Mouse (Mus musculus) CH12.LX (cell line): Measurements from ENCODE around the gene Ntn3. TPM values are rescaled to one million over a fixed set of nuclear protein-coding genes. Genes with fewer than 3 reads are reported as not detected.

Experiments
- DNase-seq: peaks from one replicate; pipeline ENCODE4 v3.0.0-alpha.2; 2013; ENCODE audit errors: extremely low read depth
- H3K27ac ChIP-seq: 2 replicates; pipeline ENCODE4 v1.5.1; 2012; ENCODE audit warnings: low read depth, mild to moderate bottlenecking, control low read depth, moderate library complexity; ENCODE audit not compliant: insufficient read depth
- H3K27me3 ChIP-seq: replicated peaks from 2 replicates; pipeline ENCODE3; 2012; ENCODE audit warnings: inconsistent platforms
- H3K36me3 ChIP-seq, 2 experiments: replicated peaks in 1 of 2; 2 replicates each; pipeline versions ENCODE3 to v1.6.1; 2012; ENCODE audit warnings: inconsistent platforms in 1 of 2, low read length in 1 of 2, mild to moderate bottlenecking in 1 of 2, mixed read lengths in 1 of 2, moderate library complexity in 1 of 2; ENCODE audit not compliant: control insufficient read depth in 1 of 2, insufficient read depth in 1 of 2
- H3K4me1 ChIP-seq, 2 experiments: 2 replicates each; pipeline ENCODE4 v1.6.1; 2012; ENCODE audit warnings: inconsistent platforms in 1 of 2, moderate library complexity in 1 of 2; ENCODE audit not compliant: insufficient read depth in 2 of 2, control insufficient read depth in 1 of 2
- H3K4me2 ChIP-seq: 2 replicates; pipeline ENCODE4 v1.6.1; 2012; ENCODE audit warnings: low read depth, mild to moderate bottlenecking, control low read depth; ENCODE audit not compliant: poor library complexity, insufficient read depth, severe bottlenecking
- H3K4me3 ChIP-seq, 3 experiments: fragments of 150-350 bp in 1 of 3; sonication (generic) in 1 of 3; replicated peaks in 1 of 3; 2 replicates each; pipeline versions ENCODE3 to v1.5.1; 2011 to 2012; ENCODE audit warnings: low read depth in 2 of 3, low read length in 2 of 3, mild to moderate bottlenecking in 2 of 3, moderate library complexity in 2 of 3, control low read depth in 1 of 3, improper control_type of control experiment in 1 of 3, inconsistent platforms in 1 of 3, mixed read lengths in 1 of 3; ENCODE audit not compliant: poor library complexity in 1 of 3
- H3K79me2 ChIP-seq: replicated peaks from 2 replicates; pipeline ENCODE4 v1.6.1; 2012; ENCODE audit warnings: mild to moderate bottlenecking, moderate library complexity; ENCODE audit not compliant: control insufficient read depth, poor library complexity, insufficient read depth, severe bottlenecking; ENCODE audit errors: extremely low read depth
- H3K9ac ChIP-seq: 2 replicates; pipeline ENCODE4 v1.6.1; 2012; ENCODE audit warnings: low read depth, mild to moderate bottlenecking, control low read depth, moderate library complexity; ENCODE audit not compliant: insufficient read depth
- H3K9me3 ChIP-seq: replicated peaks from 2 replicates; pipeline ENCODE3; 2012; ENCODE audit warnings: low read length, inconsistent platforms, mixed read lengths
- CHD1 ChIP-seq: IDR thresholded peaks from 2 replicates; pipeline ENCODE4 v1.6.1; 2012; ENCODE audit warnings: low read depth, low read length, improper control_type of control experiment, inconsistent platforms
- ELF1 ChIP-seq: IDR thresholded peaks from 2 replicates; pipeline ENCODE4 v1.6.1; 2014; ENCODE audit warnings: low read depth, mild to moderate bottlenecking, inconsistent platforms, low read length, improper control_type of control experiment
- EP300 ChIP-seq: IDR thresholded peaks from 2 replicates; pipeline ENCODE4 v1.6.1; 2011; ENCODE audit warnings: low read length, improper control_type of control experiment
- ETS1 ChIP-seq: conservative IDR thresholded peaks from 2 replicates; pipeline ENCODE4 v1.6.1; 2012; ENCODE audit warnings: low read depth, mild to moderate bottlenecking, inconsistent platforms, low read length, improper control_type of control experiment, moderate library complexity
- GABPA ChIP-seq: IDR thresholded peaks from 2 replicates; pipeline ENCODE4 v1.6.1; 2012; ENCODE audit warnings: low read depth, low read length, improper control_type of control experiment, inconsistent platforms; ENCODE audit not compliant: insufficient replicate concordance
- HCFC1 ChIP-seq: IDR thresholded peaks from 2 replicates; pipeline ENCODE4 v1.6.1; 2012; ENCODE audit warnings: low read depth, mild to moderate bottlenecking, inconsistent platforms, low read length, improper control_type of control experiment
- JUN ChIP-seq: IDR thresholded peaks from 2 replicates; pipeline ENCODE4 v1.6.1; 2011; ENCODE audit warnings: low read depth, mild to moderate bottlenecking, low read length, improper control_type of control experiment, moderate library complexity; ENCODE audit not compliant: insufficient read depth
- JUND ChIP-seq: conservative IDR thresholded peaks from 2 replicates; pipeline ENCODE4 v1.6.1; 2011; ENCODE audit warnings: low read depth, low read length, improper control_type of control experiment
- MAZ ChIP-seq: IDR thresholded peaks from 2 replicates; pipeline ENCODE4 v1.6.1; 2012; ENCODE audit warnings: low read depth, mild to moderate bottlenecking, inconsistent platforms, low read length, improper control_type of control experiment, moderate library complexity
- MXI1 ChIP-seq: IDR thresholded peaks from 2 replicates; pipeline ENCODE4 v1.6.1; 2011; ENCODE audit warnings: mild to moderate bottlenecking, low read depth, low read length, improper control_type of control experiment
- NELFE ChIP-seq: IDR thresholded peaks from 2 replicates; pipeline ENCODE4 v1.6.1; 2011; ENCODE audit warnings: low read depth, low read length, improper control_type of control experiment
- RAD21 ChIP-seq: IDR thresholded peaks from 2 replicates; pipeline ENCODE4 v1.6.1; 2011; ENCODE audit warnings: low read depth, mild to moderate bottlenecking, low read length, improper control_type of control experiment, moderate library complexity
- SMC3 ChIP-seq: IDR thresholded peaks from 2 replicates; pipeline ENCODE4 v1.6.1; 2011; ENCODE audit warnings: low read depth, low read length, improper control_type of control experiment
- TBP ChIP-seq: conservative IDR thresholded peaks from 2 replicates; pipeline ENCODE4 v1.6.1; 2011; ENCODE audit warnings: low read depth, low read length, improper control_type of control experiment
- TCF12 ChIP-seq: IDR thresholded peaks from 2 replicates; pipeline ENCODE4 v1.6.1; 2014; ENCODE audit warnings: low read depth, mild to moderate bottlenecking, inconsistent platforms, low read length, improper control_type of control experiment
- USF2 ChIP-seq: conservative IDR thresholded peaks from 2 replicates; pipeline ENCODE4 v1.6.1; 2011; ENCODE audit warnings: low read depth, low read length, improper control_type of control experiment
- ZC3H11A ChIP-seq: IDR thresholded peaks from 2 replicates; pipeline ENCODE4 v1.6.1; 2012; ENCODE audit warnings: low read depth, mild to moderate bottlenecking, inconsistent platforms, low read length, improper control_type of control experiment
- ZKSCAN1 ChIP-seq: IDR thresholded peaks from 2 replicates; pipeline ENCODE4 v1.6.1; 2012; ENCODE audit warnings: low read depth, inconsistent platforms, low read length, improper control_type of control experiment, borderline replicate concordance
- ZMIZ1 ChIP-seq: IDR thresholded peaks from 2 replicates; pipeline ENCODE4 v1.6.1; 2012; ENCODE audit warnings: low read depth, mild to moderate bottlenecking, inconsistent platforms, low read length, improper control_type of control experiment
- ZNF384 ChIP-seq: IDR thresholded peaks from 2 replicates; pipeline ENCODE4 v1.6.1; 2012; ENCODE audit warnings: low read depth, low read length, improper control_type of control experiment, inconsistent platforms
- dilution Hi-C: fragments of 300-500 bp; cut with MboI; formaldehyde crosslinking; loops from 2 replicates; pipeline ENCODE4 v1.14.3; 2020; ENCODE audit warnings: low sequenced_read_pairs; ENCODE audit not compliant: extremely low pct_unique_long_range_greater_than_20kb, extremely low pct_ligation_motif_present
- in situ Hi-C: fragments of 300-500 bp; cut with MboI; formaldehyde crosslinking; loops from 3 replicates; pipeline ENCODE4 v1.14.3; 2019; ENCODE audit warnings: low sequenced_read_pairs, low pct_ligation_motif_present, low pct_unique_long_range_greater_than_20kb, mixed read lengths
- polyA plus RNA-seq: library from polyadenylated mRNA; unstranded; fragments of >175 nt; gene quantifications from 2 replicates; pipeline ENCODE4 v1.2.1, GENCODE M21; 2012; ENCODE audit warnings: low read depth; ENCODE audit not compliant: insufficient read length
- total RNA-seq, 2 experiments: library from RNA; depleted of rRNA; stranded (reverse); fragments of 300-350 nt in 1 of 2; fragments of >200 nt in 1 of 2; gene quantifications; 2 replicates each; pipeline ENCODE4 v1.2.3; 2012 to 2014

The Ntn3 gene
- total and polyA plus RNA-seq, 3 experiments = 0.08 to 0.10 TPM; not detected in 1

DNA sequence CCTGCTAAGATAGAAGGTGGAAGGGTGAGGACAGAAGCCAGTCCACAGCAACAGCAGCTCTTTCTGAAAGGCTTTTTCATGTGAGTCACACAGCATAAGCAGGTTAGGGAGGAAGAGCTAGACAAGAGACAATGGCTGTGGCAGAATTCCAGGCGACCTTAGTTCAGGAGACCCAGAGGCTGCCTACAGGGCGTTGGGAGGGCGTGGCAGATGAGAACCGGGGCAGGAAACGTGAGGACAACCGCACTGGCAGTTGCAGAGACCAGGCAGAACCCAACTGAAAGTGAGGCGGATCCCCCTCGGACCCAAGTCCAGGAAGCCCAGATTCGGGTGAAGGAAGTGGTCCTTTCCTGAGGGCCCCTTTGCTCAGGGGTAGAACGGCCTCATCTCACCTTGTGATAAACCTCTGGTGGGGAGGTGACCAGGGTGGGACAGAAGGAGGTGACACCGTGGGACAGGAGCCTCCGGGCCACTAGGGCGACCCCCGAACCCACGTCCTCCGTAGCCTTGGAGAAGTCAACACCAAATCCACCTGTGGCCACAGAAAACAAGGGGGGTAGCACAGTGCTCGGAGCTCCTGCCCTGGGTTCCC, 46.7 kb downstream of the Ntn3 start:
- no peak overlapping the region for H3K27ac ChIP-seq
- no peak overlapping the region for H3K4me2 ChIP-seq
- peaks cover 30 to 43% of the 10 kb centered on the region in 2 experiments for H3K36me3 ChIP-seq
- peaks cover 13% of the 10 kb centered on the region for H3K79me2 ChIP-seq
- no peak overlapping the region for H3K9ac ChIP-seq
- no peak for DNase-seq
- H3K4me3 ChIP-seq = no peak overlapping the region
- dilution Hi-C loops = no loop called here
- TF ChIP-seq TBP = no peak
- no peak for TF ChIP-seq EP300
- TF ChIP-seq MXI1 = no peak
- peaks cover under 1 to 22% of the 10 kb centered on the region in 2 experiments for H3K4me1 ChIP-seq
- no peaks in the 10 kb centered on the region for H3K9me3 ChIP-seq
- in situ Hi-C loops = no loop called here
- no peaks in the 10 kb centered on the region for H3K27me3 ChIP-seq

GRCm38 (mm10) chr17:24161466-24161865, 47.9 kb downstream of the Ntn3 start:
- Histone ChIP-seq H3K4me3 (no peak overlapping the region), H3K4me2 (no peak overlapping the region), H3K27ac (no peak overlapping the region), H3K27me3 (no peaks in the 10 kb centered on the region), H3K36me3 (peaks cover 21 to 31% of the 10 kb centered on the region in 2 experiments), H3K9me3 (no peaks in the 10 kb centered on the region), H3K9ac (no peak overlapping the region), H3K79me2 (peaks cover under 1% of the 10 kb centered on the region; the same call in 1 of the 2 replicates), H3K4me1 (peaks cover 0 to 9% of the 10 kb centered on the region in 2 experiments; a peak in 2 of 4 replicates)
- in situ Hi-C loops (no loop called here), dilution Hi-C loops (no loop called here)
- TF ChIP-seq ZNF384 (no peak), HCFC1 (no peak), USF2 (no peak), ETS1 (no peak), ZC3H11A (no peak), TCF12 (no peak), JUN (no peak), ZMIZ1 (no peak), NELFE (no peak), ZKSCAN1 (no peak)
- DNase-seq = no peak

DNA sequence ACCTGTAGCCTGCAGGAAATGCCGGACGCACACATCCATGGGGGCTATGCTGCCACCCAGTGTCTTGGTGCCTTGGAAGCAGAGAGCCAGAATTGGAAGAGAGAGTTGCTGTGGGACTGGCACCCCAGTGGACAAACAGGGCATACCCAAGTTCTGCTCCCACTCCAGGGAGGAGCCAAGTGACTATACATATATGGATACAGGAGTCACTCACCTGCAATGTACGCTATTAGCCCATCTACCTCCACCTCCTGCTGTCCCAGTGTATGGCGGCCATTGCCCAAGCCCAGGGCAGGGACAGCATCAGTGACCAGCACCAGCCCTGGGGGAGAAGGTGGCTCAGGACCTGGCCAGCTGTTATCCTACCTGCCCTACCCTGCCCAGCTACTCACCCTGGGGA, 51.8 kb downstream of the Ntn3 start:
- no peak for DNase-seq
- H3K4me1 ChIP-seq = peaks cover 0 to 7% of the 10 kb centered on the region in 2 experiments; a peak in 2 of 4 replicates
- no peak overlapping the region for H3K27ac ChIP-seq
- no peak overlapping the region for H3K4me2 ChIP-seq
- H3K27me3 ChIP-seq = no peaks in the 10 kb centered on the region
- H3K79me2 ChIP-seq = no peaks in the 10 kb centered on the region
- in situ Hi-C loops (no loop called here), dilution Hi-C loops (no loop called here)
- TF ChIP-seq MXI1 (no peak), EP300 (no peak), CHD1 (no peak), ELF1 (no peak), ZNF384 (no peak), RAD21 (no peak), JUND (no peak), GABPA (no peak), MAZ (no peak), ZMIZ1 (no peak), SMC3 (no peak)
- no peaks in the 10 kb centered on the region for H3K9me3 ChIP-seq
- H3K36me3 ChIP-seq = peaks cover 0 to 2% of the 10 kb centered on the region in 2 experiments
- H3K9ac ChIP-seq = no peak overlapping the region
- no peak overlapping the region for H3K4me3 ChIP-seq
